Mouse (Mus musculus) cerebellum, adult 9-10 months (tissue): ENCODE results near the gene Mtmr2.

ENCODE experiments used
- DNase-seq: peaks from one replicate; pipeline ENCODE4 v3.0.0; 2022

Mtmr2 gene

GRCm38 (mm10) chr9:13809937-13810336 lies 61.7 kb downstream of the Mtmr2 start:
- no peak for DNase-seq

GRCm38 (mm10) chr9:13818369-13818768 lies 70.2 kb downstream of the Mtmr2 start:
- no peak for DNase-seq

GRCm38 (mm10) chr9:13820774-13821173 lies 72.6 kb downstream of the Mtmr2 start:
- no peak for DNase-seq

- DNase-seq: no peak
Measured at GRCm38 (mm10) chr9:13825896-13826295, 77.7 kb downstream of the Mtmr2 start.

- DNase-seq: no peak
Measured at GRCm38 (mm10) chr9:13826391-13826805, 78.2 kb downstream of the Mtmr2 start.

GRCm38 (mm10) chr9:13826832-13827405 lies 78.7 kb downstream of the Mtmr2 start, which contains the start of gene Cep57:
TSS of gene Cep57 (minus strand) at chr9:13827107.
- DNase-seq: peak; percentile 99

- DNase-seq: peak; percentile 100
Measured at GRCm38 (mm10) chr9:13827406-13828086, 79.3 kb downstream of the Mtmr2 start, which contains the start of gene Fam76b. TSS of gene Fam76b (plus strand) at chr9:13827716.

GRCm38 (mm10) chr9:13828087-13828441 lies 79.9 kb downstream of the Mtmr2 start:
- DNase-seq: no peak

GRCm38 (mm10) chr9:13835256-13835655 lies 87.0 kb downstream of the Mtmr2 start:
- DNase-seq: no peak

- no peak for DNase-seq
Measured at GRCm38 (mm10) chr9:13836726-13837125, 88.5 kb downstream of the Mtmr2 start.

- DNase-seq: no peak
Measured at GRCm38 (mm10) chr9:13847591-13847990, 99.4 kb downstream of the Mtmr2 start.

GRCm38 (mm10) chr9:13848481-13849480 lies 100.6 kb downstream of the Mtmr2 start:
- DNase-seq: no peak

- DNase-seq: no peak
Measured at GRCm38 (mm10) chr9:13853876-13854275, 105.7 kb downstream of the Mtmr2 start.
